Mouse (Mus musculus) small intestine, adult 2 months (tissue): Measurements from ENCODE around the gene Brca1.

Experiments used
- CTCF ChIP-seq: fragments of 200-500 bp; IDR thresholded peaks from 2 replicates; pipeline ENCODE4 v1.5.1; 2012; ENCODE audit warnings: low read depth, mild to moderate bottlenecking, control low read depth, inconsistent platforms, low read length, moderate library complexity, mixed read lengths; ENCODE audit not compliant: insufficient replicate concordance, insufficient read length; ENCODE audit errors: extremely low read depth
- POLR2A ChIP-seq: fragments of 200-500 bp; IDR thresholded peaks from 2 replicates; pipeline ENCODE4 v1.6.1; 2012; ENCODE audit warnings: low read depth, mild to moderate bottlenecking, control low read depth, inconsistent platforms, low read length, moderate library complexity

DNA sequence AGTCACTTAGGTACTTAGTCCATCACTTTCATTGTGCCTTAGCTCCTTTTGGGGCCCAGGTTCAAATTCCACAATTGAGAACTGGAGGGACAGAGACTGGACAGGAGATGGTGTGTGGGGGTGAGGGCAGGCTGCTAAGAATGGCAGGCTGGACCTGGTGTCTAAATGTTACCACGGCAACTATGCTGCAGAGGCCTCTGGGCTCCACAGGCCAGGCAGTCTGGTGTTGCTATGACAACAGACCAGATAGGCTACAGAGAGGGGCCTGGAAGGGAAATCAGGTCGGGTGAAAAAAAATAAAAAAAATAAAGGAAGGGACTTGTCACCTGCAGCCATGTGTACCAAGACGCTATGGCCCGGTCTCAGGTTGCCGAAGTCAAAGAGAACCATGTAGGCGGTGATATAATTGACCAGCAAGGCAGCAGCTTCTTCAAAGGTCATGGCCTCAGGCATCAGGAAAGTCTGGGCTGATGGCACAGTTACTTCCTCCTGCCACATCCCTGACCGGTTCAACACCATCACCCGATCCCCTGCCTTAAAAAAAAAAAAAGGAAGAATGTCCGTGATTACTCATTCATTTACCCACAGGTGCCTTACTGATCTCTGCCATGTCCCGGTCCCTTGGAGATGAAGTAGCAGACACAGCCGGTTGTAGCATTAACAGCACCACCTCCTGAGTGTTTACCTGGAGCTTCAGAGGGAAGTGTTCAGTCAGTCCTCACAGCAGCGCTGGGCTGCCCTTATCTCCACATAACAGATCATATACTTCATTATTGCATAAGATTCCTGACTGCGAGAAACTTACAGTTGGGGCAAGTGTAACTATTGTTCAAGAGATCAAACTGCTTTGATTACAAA lies 88.9 kb downstream of the Brca1 start:
- TF ChIP-seq POLR2A (no peak), CTCF (no peak)
